Mouse (Mus musculus) myocyte (in vitro differentiated cells): ENCODE results near the gene Grb2. TPM values are rescaled to one million over a fixed set of nuclear protein-coding genes. Genes with fewer than 3 reads are reported as not detected.

Experiments used
- H3K27me3 ChIP-seq: one replicate; pipeline ENCODE4 v1.6.1; 2011; ENCODE audit not compliant: control insufficient read depth, insufficient read depth, insufficient read length
- H3K36me3 ChIP-seq: one replicate; pipeline ENCODE4 v1.6.1; 2011; ENCODE audit not compliant: control insufficient read depth, insufficient read depth
- H3K4me2 ChIP-seq: one replicate; pipeline ENCODE4 v1.6.1; 2011; ENCODE audit warnings: low read depth, control low read depth
- H3K4me3 ChIP-seq: one replicate; pipeline ENCODE4 v1.5.1; 2011; ENCODE audit warnings: mild to moderate bottlenecking, control low read depth, moderate library complexity
- H3K79me2 ChIP-seq: one replicate; pipeline ENCODE4 v1.6.1; 2011; ENCODE audit not compliant: control insufficient read depth, insufficient read depth
- H3ac ChIP-seq: one replicate; pipeline ENCODE4 v1.6.1; 2011; ENCODE audit not compliant: control insufficient read depth, insufficient read length
- CEBPB ChIP-seq: IDR thresholded peaks from 2 replicates; pipeline ENCODE4 v1.6.1; 2011; ENCODE audit warnings: mild to moderate bottlenecking, moderate library complexity; ENCODE audit not compliant: poor library complexity, insufficient read depth, severe bottlenecking
- E2F4 ChIP-seq: IDR thresholded peaks from one replicate; pipeline ENCODE4 v1.6.1; 2011; ENCODE audit warnings: mild to moderate bottlenecking, control low read depth, moderate library complexity; ENCODE audit not compliant: insufficient read depth
- MAX ChIP-seq: IDR thresholded peaks from one replicate; pipeline ENCODE4 v1.6.1; 2011; ENCODE audit warnings: low read depth, mild to moderate bottlenecking, control low read depth
- MYOD1 ChIP-seq, 3 experiments: IDR thresholded peaks; one replicate each; pipeline ENCODE4 v1.6.1; 2011; ENCODE audit warnings: control low read depth in 2 of 3, low read depth in 2 of 3, mild to moderate bottlenecking in 2 of 3, moderate library complexity in 1 of 3; ENCODE audit not compliant: insufficient read length in 2 of 3, control insufficient read depth in 1 of 3
- MYOG ChIP-seq, 3 experiments: IDR thresholded peaks; one replicate each; pipeline ENCODE4 v1.6.1; 2011; ENCODE audit warnings: control low read depth in 2 of 3, low read depth in 2 of 3, mild to moderate bottlenecking in 2 of 3; ENCODE audit not compliant: insufficient read length in 2 of 3, control insufficient read depth in 1 of 3, insufficient read depth in 1 of 3
- POLR2A ChIP-seq: IDR thresholded peaks from one replicate; pipeline ENCODE4 v1.6.1; 2011; ENCODE audit warnings: low read depth, mild to moderate bottlenecking, control low read depth, moderate library complexity; ENCODE audit not compliant: insufficient read length
- POLR2AphosphoS2 ChIP-seq: IDR thresholded peaks from one replicate; pipeline ENCODE4 v1.6.1; 2011; ENCODE audit warnings: low read depth, control low read depth; ENCODE audit not compliant: insufficient read length
- REST ChIP-seq: IDR thresholded peaks from one replicate; pipeline ENCODE4 v1.6.1; 2011; ENCODE audit warnings: mild to moderate bottlenecking, control low read depth, moderate library complexity; ENCODE audit not compliant: insufficient read depth, insufficient read length
- SRF ChIP-seq: IDR thresholded peaks from one replicate; pipeline ENCODE4 v1.6.1; 2011; ENCODE audit warnings: low read depth; ENCODE audit not compliant: control insufficient read depth, insufficient read length
- TCF12 ChIP-seq: IDR thresholded peaks from one replicate; pipeline ENCODE4 v1.6.1; 2011; ENCODE audit warnings: mild to moderate bottlenecking, control low read depth; ENCODE audit not compliant: poor library complexity, insufficient read depth, severe bottlenecking
- TCF3 ChIP-seq: IDR thresholded peaks from one replicate; pipeline ENCODE4 v1.6.1; 2011; ENCODE audit warnings: low read depth, control low read depth; ENCODE audit not compliant: insufficient read length
- USF1 ChIP-seq: IDR thresholded peaks from one replicate; pipeline ENCODE4 v1.6.1; 2011; ENCODE audit warnings: low read depth, mild to moderate bottlenecking, control low read depth, moderate library complexity
- polyA plus RNA-seq: library from polyadenylated mRNA; unstranded; fragments of >200 nt; fragmentation: generic; extraction: Trizol; gene quantifications from one replicate; pipeline ENCODE4 v1.2.1, GENCODE M21; 2012; ENCODE audit warnings: missing spikeins

Grb2 gene
- polyA plus RNA-seq, 1 experiment: 71.2 TPM

- Histone ChIP-seq H3K36me3 (no peaks in the 10 kb centered on the region), H3K4me2 (no peak overlapping the region), H3K79me2 (no peaks in the 10 kb centered on the region), H3K27me3 (peaks cover 8% of the 10 kb centered on the region), H3K4me3 (no peak overlapping the region), H3ac (no peak overlapping the region)
- TF ChIP-seq POLR2AphosphoS2: no peak
These were observed 32.7 kb upstream of the Grb2 start for GRCm38 (mm10) chr11:115741070-115741469.

GRCm38 (mm10) chr11:115738275-115738885 is 30.0 kb upstream of the Grb2 start:
- H3K27me3 ChIP-seq: peaks cover 4% of the 10 kb centered on the region
- no peak overlapping the region for H3K4me3 ChIP-seq
- peak overlapping the region; percentile 38 for H3K4me2 ChIP-seq
- H3K36me3 ChIP-seq: no peaks in the 10 kb centered on the region
- H3ac ChIP-seq: no peak overlapping the region
- no peaks in the 10 kb centered on the region for H3K79me2 ChIP-seq
- TF ChIP-seq SRF (no peak), TCF3 (no peak), MAX (no peak), MYOG (IDR thresholded peaks at IDR 0.05; ENCODE audit: control insufficient read depth in 1 of 3, insufficient read depth in 1 of 3, insufficient read length in 2 of 3, low read depth in 2 of 3) (no peak), POLR2AphosphoS2 (no peak), E2F4 (no peak), REST (no peak), TCF12 (no peak), POLR2A (no peak)

DNA sequence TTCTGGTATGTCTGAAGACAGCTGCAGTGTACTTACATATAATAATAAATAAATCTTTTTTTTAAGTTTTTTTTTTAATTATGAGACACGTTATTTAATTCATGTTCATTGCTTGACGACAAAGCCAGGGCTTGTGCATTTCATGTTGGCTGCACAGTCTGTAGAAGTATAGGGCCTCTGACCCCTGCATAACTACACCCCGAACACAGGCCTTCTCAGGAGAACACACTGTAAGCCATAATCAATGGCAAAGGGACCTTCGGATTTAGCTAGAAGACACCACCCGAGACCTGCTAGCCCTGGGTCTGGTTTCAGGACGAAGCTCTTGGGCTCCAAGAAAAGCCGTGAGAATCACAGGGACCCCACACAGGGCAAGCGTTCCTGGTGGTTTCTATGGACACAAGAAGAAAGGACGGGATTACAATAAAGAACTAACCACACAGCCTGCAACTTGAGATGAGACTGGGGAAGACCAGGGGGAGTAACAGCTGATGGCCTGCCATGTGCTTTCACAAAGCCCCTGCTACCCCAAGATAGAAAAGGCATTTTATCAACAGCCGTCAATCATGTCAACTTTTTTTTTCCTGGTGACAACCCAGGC is 29.3 kb upstream of the Grb2 start:
- H3K79me2 ChIP-seq: no peaks in the 10 kb centered on the region
- TF ChIP-seq TCF3: no peak
- no peak for TF ChIP-seq MAX
- peak in 2 of 3 experiments; percentile 65 to 78 for TF ChIP-seq MYOD1 (IDR thresholded peaks at IDR 0.05; ENCODE audit: control insufficient read depth in 1 of 3, insufficient read length in 2 of 3, low read depth in 2 of 3)
- TF ChIP-seq TCF12: peak; percentile 62
- no peak for TF ChIP-seq E2F4
- no peak for TF ChIP-seq REST
- TF ChIP-seq MYOG (IDR thresholded peaks at IDR 0.05; ENCODE audit: control insufficient read depth in 1 of 3, insufficient read depth in 1 of 3, insufficient read length in 2 of 3, low read depth in 2 of 3): peak in 2 of 3 experiments; percentile 37 to 74
- H3K27me3 ChIP-seq: no peaks in the 10 kb centered on the region
- no peak overlapping the region for H3ac ChIP-seq
- H3K4me2 ChIP-seq: peak overlapping the region; percentile 9
- no peak overlapping the region for H3K4me3 ChIP-seq
- no peaks in the 10 kb centered on the region for H3K36me3 ChIP-seq

- Histone ChIP-seq H3K4me3 (no peak overlapping the region), H3ac (no peak overlapping the region), H3K27me3 (peaks cover 7% of the 10 kb centered on the region), H3K36me3 (no peaks in the 10 kb centered on the region), H3K4me2 (peak overlapping the region; percentile 55), H3K79me2 (no peaks in the 10 kb centered on the region)
- peak in 1 of 3 experiments; percentile 49 for TF ChIP-seq MYOD1 (IDR thresholded peaks at IDR 0.05; ENCODE audit: control insufficient read depth in 1 of 3, insufficient read length in 2 of 3, low read depth in 2 of 3)
- no peak for TF ChIP-seq POLR2A
- no peak for TF ChIP-seq E2F4
- no peak for TF ChIP-seq USF1
- TF ChIP-seq MYOG (IDR thresholded peaks at IDR 0.05; ENCODE audit: control insufficient read depth in 1 of 3, insufficient read depth in 1 of 3, insufficient read length in 2 of 3, low read depth in 2 of 3): peak in 1 of 3 experiments; percentile 75
- TF ChIP-seq TCF3: no peak
- no peak for TF ChIP-seq CEBPB
- no peak for TF ChIP-seq REST
- no peak for TF ChIP-seq SRF
- TF ChIP-seq TCF12: no peak
These were observed 25.8 kb upstream of the Grb2 start for GRCm38 (mm10) chr11:115734041-115734686.

- H3K79me2 ChIP-seq: no peaks in the 10 kb centered on the region
- no peak overlapping the region for H3ac ChIP-seq
- H3K36me3 ChIP-seq: no peaks in the 10 kb centered on the region
- H3K4me2 ChIP-seq: no peak overlapping the region
- TF ChIP-seq SRF (no peak), POLR2AphosphoS2 (no peak), CEBPB (no peak), MYOG (IDR thresholded peaks at IDR 0.05; ENCODE audit: control insufficient read depth in 1 of 3, insufficient read depth in 1 of 3, insufficient read length in 2 of 3, low read depth in 2 of 3) (no peak), MAX (no peak), TCF12 (no peak)
- no peak overlapping the region for H3K4me3 ChIP-seq
- no peaks in the 10 kb centered on the region for H3K27me3 ChIP-seq
These were observed 14.8 kb upstream of the Grb2 start for GRCm38 (mm10) chr11:115723231-115723630.
